Mouse (Mus musculus) thymus, postnatal 36 days (tissue): Measurements from ENCODE around the gene Ccdc9.
"Not testable (repeated sequence)": the region's sequence is repeated elsewhere in the genome, so short reads cannot be mapped to it uniquely, and the experiment has no call there.

Source experiments
- DNase-seq, 2 experiments: peaks; one replicate each; pipeline ENCODE4 v3.0.0; 2022; ENCODE audit warnings: mixed read lengths in 2 of 2

Ccdc9 gene

GRCm38 (mm10) chr7:16266593-16266992, 20.0 kb downstream of the Ccdc9 start:
- not testable (repeated sequence) for DNase-seq

- DNase-seq = no peak
Measured at GRCm38 (mm10) chr7:16265856-16266255, 20.7 kb downstream of the Ccdc9 start.

- DNase-seq = no peak
Measured at GRCm38 (mm10) chr7:16263843-16264242, 22.8 kb downstream of the Ccdc9 start.

GRCm38 (mm10) chr7:16263015-16263787, 23.4 kb downstream of the Ccdc9 start:
- peak; percentile 72 to 75 for DNase-seq

DNA sequence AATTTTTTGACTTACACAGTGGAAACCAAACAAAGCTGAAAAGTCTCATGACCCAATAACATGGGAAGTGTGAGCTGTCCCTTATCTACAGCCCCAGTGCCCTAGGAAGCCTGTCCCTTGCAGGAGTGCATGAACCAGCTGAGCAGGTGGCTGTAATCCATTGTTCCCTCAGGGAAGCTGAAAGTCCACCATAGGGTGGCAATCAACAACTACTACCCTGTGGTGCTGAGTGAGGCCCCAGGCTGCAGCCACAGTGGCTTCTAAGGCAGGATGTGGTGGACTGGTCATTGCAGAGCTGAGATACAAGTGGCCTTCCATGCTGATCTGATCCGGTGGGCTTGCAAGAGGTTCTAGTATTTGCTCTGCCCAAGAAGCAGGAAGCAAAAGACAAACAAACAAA, 25.5 kb downstream of the Ccdc9 start:
- DNase-seq = no peak

- DNase-seq = no peak
Measured at GRCm38 (mm10) chr7:16259110-16259590, 27.4 kb downstream of the Ccdc9 start, which contains the start of gene C5ar1. Gene C5ar1, minus strand, starts transcription at chr7:16259540.

GRCm38 (mm10) chr7:16257830-16258229, 28.8 kb downstream of the Ccdc9 start:
- DNase-seq = no peak

GRCm38 (mm10) chr7:16255963-16256362, 30.6 kb downstream of the Ccdc9 start:
- not testable (repeated sequence) for DNase-seq

GRCm38 (mm10) chr7:16254195-16254594, 32.4 kb downstream of the Ccdc9 start:
- DNase-seq = no peak

DNA sequence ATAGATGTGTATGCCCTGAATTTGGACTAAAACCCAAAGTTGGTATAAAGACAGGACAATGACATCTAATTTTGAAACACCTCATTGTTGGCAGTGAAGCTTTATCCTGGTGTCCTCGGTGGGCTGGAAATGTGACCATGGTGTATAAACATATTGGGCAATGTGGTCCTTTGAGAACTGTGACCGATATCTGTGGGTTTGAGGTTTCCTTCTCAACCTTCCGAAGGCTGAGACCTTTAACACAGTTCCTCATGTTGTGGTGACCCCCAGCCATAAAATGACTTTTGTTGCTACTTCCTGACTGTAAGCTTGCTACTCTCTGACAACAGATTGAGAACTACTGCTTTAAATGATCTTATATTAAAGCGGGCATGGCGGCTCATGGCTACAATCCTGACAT, 35.9 kb downstream of the Ccdc9 start:
- no peak for DNase-seq

- DNase-seq = no peak
Measured at GRCm38 (mm10) chr7:16245958-16246357, 40.6 kb downstream of the Ccdc9 start.

- no peak for DNase-seq
Measured at GRCm38 (mm10) chr7:16244067-16244466, 42.5 kb downstream of the Ccdc9 start, which contains the start of gene C5ar2. Gene C5ar2, minus strand, starts transcription at chr7:16244154.

- no peak for DNase-seq
Measured at GRCm38 (mm10) chr7:16242198-16242597, 44.4 kb downstream of the Ccdc9 start.

DNA sequence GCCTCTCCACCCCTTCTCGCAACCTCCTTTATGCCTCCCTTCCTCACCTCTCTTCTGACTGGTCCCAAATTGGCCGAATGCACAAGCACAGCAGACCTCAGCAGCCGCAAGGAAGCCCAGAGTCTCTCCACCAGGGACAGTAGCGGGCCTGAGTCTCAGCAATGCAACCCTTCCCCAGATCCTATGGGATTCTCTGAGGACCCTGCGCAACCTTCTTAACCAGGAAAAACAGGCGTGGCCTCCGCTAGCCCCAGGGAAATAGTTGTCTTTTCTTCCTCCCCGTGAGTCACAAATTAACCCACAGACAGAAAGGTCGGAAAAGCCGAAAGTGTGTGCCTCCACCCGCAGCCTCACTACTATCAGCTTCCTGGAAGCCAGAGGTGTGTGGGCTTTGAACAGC, 44.8 kb downstream of the Ccdc9 start:
- no peak for DNase-seq

GRCm38 (mm10) chr7:16240978-16241303, 45.7 kb downstream of the Ccdc9 start:
- DNase-seq = no peak

GRCm38 (mm10) chr7:16240281-16240977, 46.2 kb downstream of the Ccdc9 start:
- DNase-seq = no peak

DNA sequence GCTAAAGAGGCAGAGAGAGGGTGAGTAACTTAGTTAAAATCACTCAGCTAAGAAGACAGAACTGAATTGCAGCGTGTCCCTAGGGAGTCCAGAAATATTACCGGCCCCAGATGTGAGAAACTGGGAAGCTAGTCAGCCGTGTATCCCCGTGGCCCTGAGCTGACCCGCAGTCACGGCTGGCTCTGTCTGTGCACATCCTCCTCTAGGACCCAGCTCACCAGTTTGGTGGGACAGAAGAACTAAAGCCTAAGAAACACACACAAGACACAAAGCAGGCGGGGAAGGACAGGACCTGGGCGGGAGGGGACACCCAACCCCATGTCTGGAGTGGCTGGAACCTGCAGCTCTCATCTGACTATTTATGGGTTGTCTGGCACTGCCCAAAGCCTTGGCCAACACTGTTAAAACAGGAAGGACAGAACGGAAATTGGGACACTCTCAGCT, 47.0 kb downstream of the Ccdc9 start:
- no peak for DNase-seq

- DNase-seq = no peak
Measured at GRCm38 (mm10) chr7:16229869-16230268, 56.7 kb downstream of the Ccdc9 start.
